Mouse (Mus musculus) myocyte (in vitro differentiated cells): ENCODE results near the gene Slc12a6. TPM values are rescaled to one million over a fixed set of nuclear protein-coding genes. Genes with fewer than 3 reads are reported as not detected.

ENCODE experiments used
- H3K27me3 ChIP-seq: one replicate; pipeline ENCODE4 v1.6.1; 2011; ENCODE audit not compliant: control insufficient read depth, insufficient read depth, insufficient read length
- H3K36me3 ChIP-seq: one replicate; pipeline ENCODE4 v1.6.1; 2011; ENCODE audit not compliant: control insufficient read depth, insufficient read depth
- H3K4me2 ChIP-seq: one replicate; pipeline ENCODE4 v1.6.1; 2011; ENCODE audit warnings: low read depth, control low read depth
- H3K4me3 ChIP-seq: one replicate; pipeline ENCODE4 v1.5.1; 2011; ENCODE audit warnings: mild to moderate bottlenecking, control low read depth, moderate library complexity
- H3K79me2 ChIP-seq: one replicate; pipeline ENCODE4 v1.6.1; 2011; ENCODE audit not compliant: control insufficient read depth, insufficient read depth
- H3ac ChIP-seq: one replicate; pipeline ENCODE4 v1.6.1; 2011; ENCODE audit not compliant: control insufficient read depth, insufficient read length
- CEBPB ChIP-seq: IDR thresholded peaks from 2 replicates; pipeline ENCODE4 v1.6.1; 2011; ENCODE audit warnings: mild to moderate bottlenecking, moderate library complexity; ENCODE audit not compliant: poor library complexity, insufficient read depth, severe bottlenecking
- E2F4 ChIP-seq: IDR thresholded peaks from one replicate; pipeline ENCODE4 v1.6.1; 2011; ENCODE audit warnings: mild to moderate bottlenecking, control low read depth, moderate library complexity; ENCODE audit not compliant: insufficient read depth
- MAX ChIP-seq: IDR thresholded peaks from one replicate; pipeline ENCODE4 v1.6.1; 2011; ENCODE audit warnings: low read depth, mild to moderate bottlenecking, control low read depth
- MYOD1 ChIP-seq, 3 experiments: IDR thresholded peaks; one replicate each; pipeline ENCODE4 v1.6.1; 2011; ENCODE audit warnings: control low read depth in 2 of 3, low read depth in 2 of 3, mild to moderate bottlenecking in 2 of 3, moderate library complexity in 1 of 3; ENCODE audit not compliant: insufficient read length in 2 of 3, control insufficient read depth in 1 of 3
- MYOG ChIP-seq, 3 experiments: IDR thresholded peaks; one replicate each; pipeline ENCODE4 v1.6.1; 2011; ENCODE audit warnings: control low read depth in 2 of 3, low read depth in 2 of 3, mild to moderate bottlenecking in 2 of 3; ENCODE audit not compliant: insufficient read length in 2 of 3, control insufficient read depth in 1 of 3, insufficient read depth in 1 of 3
- POLR2A ChIP-seq: IDR thresholded peaks from one replicate; pipeline ENCODE4 v1.6.1; 2011; ENCODE audit warnings: low read depth, mild to moderate bottlenecking, control low read depth, moderate library complexity; ENCODE audit not compliant: insufficient read length
- POLR2AphosphoS2 ChIP-seq: IDR thresholded peaks from one replicate; pipeline ENCODE4 v1.6.1; 2011; ENCODE audit warnings: low read depth, control low read depth; ENCODE audit not compliant: insufficient read length
- REST ChIP-seq: IDR thresholded peaks from one replicate; pipeline ENCODE4 v1.6.1; 2011; ENCODE audit warnings: mild to moderate bottlenecking, control low read depth, moderate library complexity; ENCODE audit not compliant: insufficient read depth, insufficient read length
- SRF ChIP-seq: IDR thresholded peaks from one replicate; pipeline ENCODE4 v1.6.1; 2011; ENCODE audit warnings: low read depth; ENCODE audit not compliant: control insufficient read depth, insufficient read length
- TCF12 ChIP-seq: IDR thresholded peaks from one replicate; pipeline ENCODE4 v1.6.1; 2011; ENCODE audit warnings: mild to moderate bottlenecking, control low read depth; ENCODE audit not compliant: poor library complexity, insufficient read depth, severe bottlenecking
- TCF3 ChIP-seq: IDR thresholded peaks from one replicate; pipeline ENCODE4 v1.6.1; 2011; ENCODE audit warnings: low read depth, control low read depth; ENCODE audit not compliant: insufficient read length
- USF1 ChIP-seq: IDR thresholded peaks from one replicate; pipeline ENCODE4 v1.6.1; 2011; ENCODE audit warnings: low read depth, mild to moderate bottlenecking, control low read depth, moderate library complexity
- polyA plus RNA-seq: library from polyadenylated mRNA; unstranded; fragments of >200 nt; fragmentation: generic; extraction: Trizol; gene quantifications from one replicate; pipeline ENCODE4 v1.2.1, GENCODE M21; 2012; ENCODE audit warnings: missing spikeins

The Slc12a6 gene
- polyA plus RNA-seq, 1 experiment: 7.0 TPM

- H3K4me3 ChIP-seq: no peak overlapping the region
- H3K79me2 ChIP-seq: no peaks in the 10 kb centered on the region
- H3K27me3 ChIP-seq: no peaks in the 10 kb centered on the region
- H3K36me3 ChIP-seq: no peaks in the 10 kb centered on the region
- no peak overlapping the region for H3ac ChIP-seq
- no peak for TF ChIP-seq MAX
- TF ChIP-seq MYOG (IDR thresholded peaks at IDR 0.05; ENCODE audit: control insufficient read depth in 1 of 3, insufficient read depth in 1 of 3, insufficient read length in 2 of 3, low read depth in 2 of 3): no peak
- no peak for TF ChIP-seq POLR2A
- TF ChIP-seq REST: no peak
- no peak overlapping the region for H3K4me2 ChIP-seq
These were observed 52.6 kb downstream of the Slc12a6 start for GRCm38 (mm10) chr2:112318227-112318626.

GRCm38 (mm10) chr2:112318905-112319304, 53.3 kb downstream of the Slc12a6 start:
- H3K4me3 ChIP-seq: no peak overlapping the region
- TF ChIP-seq POLR2AphosphoS2: no peak
- no peak for TF ChIP-seq MAX
- no peak for TF ChIP-seq POLR2A
- no peak for TF ChIP-seq E2F4
- TF ChIP-seq USF1: no peak
- no peak for TF ChIP-seq SRF
- TF ChIP-seq CEBPB: no peak
- TF ChIP-seq REST: no peak
- TF ChIP-seq TCF3: no peak
- no peak for TF ChIP-seq TCF12
- no peak for TF ChIP-seq MYOG (IDR thresholded peaks at IDR 0.05; ENCODE audit: control insufficient read depth in 1 of 3, insufficient read depth in 1 of 3, insufficient read length in 2 of 3, low read depth in 2 of 3)
- no peak for TF ChIP-seq MYOD1 (IDR thresholded peaks at IDR 0.05; ENCODE audit: control insufficient read depth in 1 of 3, insufficient read length in 2 of 3, low read depth in 2 of 3)

GRCm38 (mm10) chr2:112328069-112328777, 62.6 kb downstream of the Slc12a6 start:
- Histone ChIP-seq H3K4me3 (no peak overlapping the region), H3K36me3 (no peaks in the 10 kb centered on the region), H3K27me3 (no peaks in the 10 kb centered on the region), H3K79me2 (no peaks in the 10 kb centered on the region), H3ac (no peak overlapping the region), H3K4me2 (no peak overlapping the region)
- no peak for TF ChIP-seq USF1
- no peak for TF ChIP-seq TCF3
- TF ChIP-seq POLR2AphosphoS2: no peak
- TF ChIP-seq TCF12: no peak
- no peak for TF ChIP-seq MYOD1 (IDR thresholded peaks at IDR 0.05; ENCODE audit: control insufficient read depth in 1 of 3, insufficient read length in 2 of 3, low read depth in 2 of 3)
- no peak for TF ChIP-seq E2F4
- no peak for TF ChIP-seq REST
- no peak for TF ChIP-seq SRF
- no peak for TF ChIP-seq CEBPB
- TF ChIP-seq POLR2A: no peak
- TF ChIP-seq MAX: no peak
- no peak for TF ChIP-seq MYOG (IDR thresholded peaks at IDR 0.05; ENCODE audit: control insufficient read depth in 1 of 3, insufficient read depth in 1 of 3, insufficient read length in 2 of 3, low read depth in 2 of 3)

More at GRCm38 (mm10) chr2:112318905-112319304, 53.3 kb downstream of the Slc12a6 start:
- Histone ChIP-seq H3K27me3 (no peaks in the 10 kb centered on the region), H3K4me2 (no peak overlapping the region), H3K79me2 (no peaks in the 10 kb centered on the region), H3ac (no peak overlapping the region), H3K36me3 (no peaks in the 10 kb centered on the region)

- Histone ChIP-seq H3K4me3 (no peak overlapping the region), H3K36me3 (no peaks in the 10 kb centered on the region), H3K27me3 (no peaks in the 10 kb centered on the region), H3ac (no peak overlapping the region), H3K79me2 (no peaks in the 10 kb centered on the region), H3K4me2 (no peak overlapping the region)
- TF ChIP-seq MYOD1 (IDR thresholded peaks at IDR 0.05; ENCODE audit: control insufficient read depth in 1 of 3, insufficient read length in 2 of 3, low read depth in 2 of 3) (no peak), REST (no peak), POLR2A (no peak), MAX (no peak), SRF (no peak), TCF3 (no peak), MYOG (IDR thresholded peaks at IDR 0.05; ENCODE audit: control insufficient read depth in 1 of 3, insufficient read depth in 1 of 3, insufficient read length in 2 of 3, low read depth in 2 of 3) (no peak), E2F4 (no peak), USF1 (no peak), CEBPB (no peak), POLR2AphosphoS2 (no peak), TCF12 (no peak)
These were observed 66.7 kb downstream of the Slc12a6 start for GRCm38 (mm10) chr2:112332051-112332898.
